Mouse (Mus musculus): ENCODE results near the gene Prm1.
A peak's percentile ranks its signal among the peaks of the same experiment; 100 is the strongest.

Gene Prm1

GRCm38 (mm10) chr16:10781862-10782371 lies 23.7 kb downstream of the Prm1 start:
- no peak for DNase-seq

GRCm38 (mm10) chr16:10780631-10781120 lies 25.0 kb downstream of the Prm1 start:
- DNase-seq: no peak

GRCm38 (mm10) chr16:10777579-10778160 lies 28.0 kb downstream of the Prm1 start:
- no peak for DNase-seq

GRCm38 (mm10) chr16:10776322-10776721 lies 29.3 kb downstream of the Prm1 start:
- no peak for DNase-seq

GRCm38 (mm10) chr16:10774726-10775125 lies 30.9 kb downstream of the Prm1 start:
- no peak for DNase-seq

- DNase-seq: no peak
These were observed 32.1 kb downstream of the Prm1 start for GRCm38 (mm10) chr16:10773543-10773942.

GRCm38 (mm10) chr16:10771769-10772510 lies 33.7 kb downstream of the Prm1 start:
- no peak for DNase-seq

GRCm38 (mm10) chr16:10770531-10771325 lies 34.9 kb downstream of the Prm1 start:
- DNase-seq: no peak

GRCm38 (mm10) chr16:10769661-10770060 lies 36.0 kb downstream of the Prm1 start:
- DNase-seq: no peak

- DNase-seq: no peak
These were observed 36.8 kb downstream of the Prm1 start for GRCm38 (mm10) chr16:10768821-10769220.

GRCm38 (mm10) chr16:10767158-10767557 lies 38.5 kb downstream of the Prm1 start:
- DNase-seq: peak; percentile 78

GRCm38 (mm10) chr16:10764323-10764722 lies 41.3 kb downstream of the Prm1 start:
- no peak for DNase-seq

- no peak for DNase-seq
These were observed 41.9 kb downstream of the Prm1 start for GRCm38 (mm10) chr16:10763540-10764264.

GRCm38 (mm10) chr16:10762569-10763180 lies 43.0 kb downstream of the Prm1 start:
- no peak for DNase-seq

GRCm38 (mm10) chr16:10761182-10761581 lies 44.5 kb downstream of the Prm1 start:
- no peak for DNase-seq

GRCm38 (mm10) chr16:10756168-10756567 lies 49.5 kb downstream of the Prm1 start:
- no peak for DNase-seq

GRCm38 (mm10) chr16:10754521-10755296 lies 50.9 kb downstream of the Prm1 start:
- no peak for DNase-seq

GRCm38 (mm10) chr16:10749824-10750223 lies 55.8 kb downstream of the Prm1 start:
- peak; percentile 83 for DNase-seq

- DNase-seq: no peak
These were observed 56.4 kb downstream of the Prm1 start for GRCm38 (mm10) chr16:10749226-10749625.

Data from cerebellum, adult 9-10 months (tissue).